Mouse (Mus musculus) heart, adult 2 months (tissue): ENCODE results near the gene Cep44. TPM values are rescaled to one million over a fixed set of nuclear protein-coding genes. Genes with fewer than 3 reads are reported as not detected.

Experiments
- DNase-seq, 2 experiments: peaks; one replicate each; pipeline ENCODE4 v3.0.0; 2021
- H3K27ac ChIP-seq: fragments of 200-600 bp; 2 replicates; pipeline ENCODE4 v1.8.1; 2022
- H3K27me3 ChIP-seq: fragments of 200-500 bp; 2 replicates; pipeline ENCODE4 v1.6.1; 2012; ENCODE audit warnings: mild to moderate bottlenecking, low read length, inconsistent platforms, mixed read lengths; ENCODE audit not compliant: control insufficient read depth, insufficient read depth
- H3K36me3 ChIP-seq: fragments of 200-500 bp; 2 replicates; pipeline ENCODE4 v1.6.1; 2012; ENCODE audit warnings: low read length, inconsistent platforms; ENCODE audit not compliant: control insufficient read depth, insufficient read depth
- H3K4me1 ChIP-seq: fragments of 200-500 bp; 2 replicates; pipeline ENCODE4 v1.6.1; 2011; ENCODE audit warnings: low read length; ENCODE audit not compliant: control insufficient read depth, insufficient read depth
- H3K4me3 ChIP-seq: fragments of 200-600 bp; 2 replicates; pipeline ENCODE4 v1.8.1; 2022
- H3K79me2 ChIP-seq: fragments of 200-500 bp; replicated peaks from 2 replicates; pipeline ENCODE4 v1.6.1; 2012; ENCODE audit warnings: mild to moderate bottlenecking, inconsistent platforms, low read length, moderate library complexity, mixed read lengths; ENCODE audit not compliant: control insufficient read depth, insufficient read depth
- H3K9ac ChIP-seq: fragments of 200-500 bp; 2 replicates; pipeline ENCODE4 v1.6.1; 2012; ENCODE audit warnings: low read depth, mild to moderate bottlenecking, control low read depth, inconsistent platforms, low read length, mixed read lengths
- CTCF ChIP-seq: fragments of 200-600 bp; IDR thresholded peaks from 2 replicates; pipeline ENCODE4 v1.8.1; 2022; ENCODE audit warnings: antibody characterized with exemption, mild to moderate bottlenecking, moderate library complexity
- EP300 ChIP-seq: fragments of 200-500 bp; IDR thresholded peaks from 2 replicates; pipeline ENCODE4 v1.6.1; 2011; ENCODE audit warnings: low read depth, low read length, control low read depth; ENCODE audit not compliant: insufficient read depth
- POLR2A ChIP-seq: fragments of 200-500 bp; IDR thresholded peaks from 2 replicates; pipeline ENCODE4 v1.6.1; 2011; ENCODE audit warnings: mild to moderate bottlenecking, low read depth, low read length, control low read depth; ENCODE audit not compliant: insufficient read depth
- WGBS: fragments of 180-500 bp; shearing (Covaris S2); methylation state at CpG from one replicate; pipeline ENCODE4 v1.1.7; 2018; 5-methylcytosine and 5-hydroxymethylcytosine counted together
- intact Hi-C: fragments of 180-260 bp; cut with DNase I; formaldehyde crosslinking; loops from one replicate; pipeline ENCODE4 v1.15.1; 2025
- microRNA-seq, 2 experiments: library from miRNA; unstranded; fragments of <30 nt; microRNA quantifications; one replicate each; pipeline ENCODE4 v1.2.0; 2021
- polyA plus RNA-seq: library from polyadenylated mRNA; depleted of rRNA; stranded (reverse); fragments of >200 nt; gene quantifications from 2 replicates; pipeline ENCODE4 v1.2.3, GENCODE M21; 2012; rRNA removed
- total RNA-seq, 2 experiments: library from RNA; stranded (reverse); gene quantifications; 2 replicates each; pipeline ENCODE4 v1.2.3; 2021

Cep44 gene
- total and polyA plus RNA-seq, 3 experiments = 6.5 to 12.2 (median 10.2) TPM

DNA sequence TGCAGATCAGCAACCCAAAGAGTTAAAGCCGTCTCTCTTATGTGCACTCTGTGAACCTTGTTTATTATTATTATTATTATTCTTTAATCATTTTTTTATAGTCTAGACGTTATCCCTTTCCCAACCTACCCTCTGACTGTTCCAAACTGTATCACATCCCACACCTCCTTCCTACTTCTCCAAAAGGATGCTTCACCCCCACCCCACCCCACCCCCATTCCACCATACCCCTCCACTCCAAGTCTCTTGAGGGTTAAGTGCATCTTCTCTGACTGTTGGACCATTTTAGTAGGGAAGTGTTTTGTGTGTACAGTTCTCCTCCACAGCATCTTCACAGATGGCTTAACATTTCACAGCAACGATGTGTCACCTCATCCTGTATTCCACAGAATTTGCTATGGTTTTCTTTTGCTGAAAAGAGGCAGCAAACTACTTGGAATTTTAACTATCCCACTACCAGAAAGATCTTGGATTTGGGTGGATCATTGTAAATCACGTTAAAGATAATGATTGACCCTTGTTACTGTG, 41.8 kb downstream of the Cep44 start:
- Histone ChIP-seq H3K27ac (no peak overlapping the region), H3K4me1 (no peaks in the 10 kb centered on the region), H3K36me3 (no peaks in the 10 kb centered on the region), H3K79me2 (no peaks in the 10 kb centered on the region), H3K4me3 (no peak overlapping the region), H3K9ac (no peak overlapping the region), H3K27me3 (no peaks in the 10 kb centered on the region)
- WGBS = 61% methylated on average over 4 of the region's 4 CpGs
- no peak for DNase-seq
- TF ChIP-seq POLR2A (no peak), EP300 (no peak), CTCF (no peak)
- intact Hi-C loops = no loop called here

DNA sequence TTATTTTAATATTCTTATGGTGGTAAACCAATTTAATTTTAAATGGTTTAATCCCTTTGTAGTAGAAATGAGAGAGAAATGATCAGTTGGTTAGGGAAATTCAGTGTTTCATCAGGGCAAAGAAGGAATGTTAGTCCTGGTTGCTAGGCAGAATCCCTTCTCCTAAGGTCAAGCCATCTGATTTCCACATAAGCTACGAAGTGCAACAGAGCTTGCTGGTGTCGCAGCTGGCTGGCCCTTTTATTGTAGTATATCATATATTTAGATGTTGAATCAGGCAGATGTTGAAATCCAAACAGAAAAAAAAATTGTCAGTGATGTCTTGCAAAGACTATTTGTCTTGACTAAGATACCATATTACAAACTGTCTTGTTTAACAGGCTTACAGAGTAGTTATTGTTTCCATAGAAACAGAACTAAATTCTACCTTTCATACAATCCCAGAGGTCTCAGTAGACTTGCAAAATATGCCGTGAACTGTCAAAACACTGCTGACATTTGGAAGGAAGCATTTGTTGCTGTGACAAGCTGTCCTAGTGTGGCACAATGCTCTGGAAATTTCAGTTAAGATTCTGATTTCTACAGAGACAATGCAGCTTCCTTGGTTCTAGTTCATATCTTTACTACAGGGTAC, 42.4 kb downstream of the Cep44 start:
- Histone ChIP-seq H3K36me3 (no peaks in the 10 kb centered on the region), H3K4me1 (no peaks in the 10 kb centered on the region), H3K4me3 (no peak overlapping the region), H3K79me2 (no peaks in the 10 kb centered on the region), H3K27ac (no peak overlapping the region), H3K9ac (no peak overlapping the region), H3K27me3 (no peaks in the 10 kb centered on the region)
- 59% methylated on average over 3 of the region's 3 CpGs for WGBS
- TF ChIP-seq CTCF (no peak), EP300 (no peak), POLR2A (no peak)
- no peak for DNase-seq
- intact Hi-C loops = no loop called here

DNA sequence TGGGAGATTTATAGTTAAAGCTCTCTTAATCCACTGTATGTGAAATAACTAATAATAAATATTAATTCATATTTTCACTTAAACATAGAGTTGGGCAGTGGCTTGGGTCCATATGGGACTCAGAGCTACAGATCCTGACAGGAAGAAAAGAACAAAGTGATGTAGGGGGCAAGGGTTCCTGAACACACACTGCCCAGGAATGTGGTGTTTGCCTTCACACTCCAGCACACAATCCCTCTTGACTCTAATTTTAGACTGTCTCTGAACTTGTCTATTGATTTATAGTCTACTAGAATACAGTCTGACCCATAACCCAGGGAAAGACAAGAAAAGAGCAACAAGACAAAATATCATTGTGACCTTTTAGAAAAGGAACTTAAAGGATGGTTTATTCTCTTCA, 48.9 kb downstream of the Cep44 start:
- H3K36me3 ChIP-seq = no peaks in the 10 kb centered on the region
- H3K27ac ChIP-seq = no peak overlapping the region
- no peaks in the 10 kb centered on the region for H3K27me3 ChIP-seq
- TF ChIP-seq EP300 (no peak), POLR2A (no peak), CTCF (no peak)
- no peaks in the 10 kb centered on the region for H3K79me2 ChIP-seq
- H3K4me1 ChIP-seq = no peaks in the 10 kb centered on the region
- H3K4me3 ChIP-seq = no peak overlapping the region
- DNase-seq = no peak
- H3K9ac ChIP-seq = no peak overlapping the region
- intact Hi-C loops = no loop called here

- TF ChIP-seq POLR2A = no peak
- no peak for TF ChIP-seq EP300
- no peak for TF ChIP-seq CTCF
- DNase-seq = no peak
- 40% methylated on average over 2 of the region's 2 CpGs for WGBS
- Histone ChIP-seq H3K4me3 (no peak overlapping the region), H3K27ac (no peak overlapping the region), H3K36me3 (no peaks in the 10 kb centered on the region), H3K79me2 (no peaks in the 10 kb centered on the region), H3K4me1 (no peaks in the 10 kb centered on the region), H3K9ac (no peak overlapping the region), H3K27me3 (no peaks in the 10 kb centered on the region)
- intact Hi-C loops = loop anchor here (10.0 kb wide), 1 partner anchor 1985 kb away; no protein-coding TSS in a partner anchor
Observed at GRCm38 (mm10) chr8:56489496-56489895, 61.4 kb downstream of the Cep44 start.

DNA sequence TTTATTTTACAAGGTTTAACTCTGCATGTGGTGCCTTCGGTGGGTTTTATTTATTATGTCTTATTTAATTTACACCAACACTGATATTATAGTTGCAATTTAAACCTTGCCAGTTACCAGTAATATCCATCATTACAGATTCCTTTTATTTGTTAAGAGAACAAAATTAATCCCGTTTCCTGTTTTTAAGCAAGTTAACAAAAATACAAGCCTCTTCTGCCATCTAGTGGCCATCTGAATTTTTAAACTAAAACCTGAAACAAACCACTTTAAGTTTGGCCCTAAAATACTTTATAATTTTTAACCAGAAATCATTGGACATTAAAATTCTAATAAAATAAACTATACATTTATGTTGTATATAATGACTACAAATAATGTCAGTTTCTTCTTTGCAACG, 64.8 kb downstream of the Cep44 start:
- no peak overlapping the region for H3K27ac ChIP-seq
- TF ChIP-seq CTCF (peak; percentile 79), POLR2A (no peak)

More for the DNA sequence above, 64.8 kb downstream of the Cep44 start:
- H3K27me3 ChIP-seq = no peaks in the 10 kb centered on the region
- no peak overlapping the region for H3K9ac ChIP-seq
- no peak overlapping the region for H3K4me3 ChIP-seq
- no peak for DNase-seq
- no peaks in the 10 kb centered on the region for H3K79me2 ChIP-seq
- H3K36me3 ChIP-seq = no peaks in the 10 kb centered on the region
- intact Hi-C loops = loop anchor here (1.0 to 10.0 kb wide), 2 partner anchors 423 to 1981 kb away; no protein-coding TSS in a partner anchor
- 40% methylated on average over 3 of the region's 3 CpGs for WGBS
- H3K4me1 ChIP-seq = no peaks in the 10 kb centered on the region

Small RNA genes within 50 kb of the gene (microRNA-seq; reads per million reads assigned to microRNA genes)
- 0 reads per million in 2 experiments for gene Gm25992

Other genes starting within 250 kb of the Cep44 start
- 10 to 100 TPM; 48.2 to 56.1 TPM for gene Fbxo8, start within 50 bp of the Cep44 start, total RNA-seq
- gene Fbxo8, start within 50 bp of the Cep44 start, polyA plus RNA-seq = 22.2 and 32.7 TPM in 2 replicates